Mouse (Mus musculus) ES-Bruce4 (cell line): ENCODE results near the gene Chd8. TPM values are rescaled to one million over a fixed set of nuclear protein-coding genes. Genes with fewer than 3 reads are reported as not detected.
A peak's percentile ranks its signal among the peaks of the same experiment; 100 is the strongest.

Source experiments
- H3K27ac ChIP-seq: 2 replicates; pipeline ENCODE4 v1.5.1; 2012; ENCODE audit warnings: low read length, inconsistent platforms; ENCODE audit not compliant: insufficient read depth
- H3K27me3 ChIP-seq: 2 replicates; pipeline ENCODE4 v1.6.1; 2012; ENCODE audit warnings: mild to moderate bottlenecking, low read length, inconsistent platforms; ENCODE audit not compliant: control insufficient read depth, poor library complexity, insufficient read depth, severe bottlenecking
- H3K36me3 ChIP-seq: 2 replicates; pipeline ENCODE4 v1.6.1; 2012; ENCODE audit warnings: inconsistent platforms, mild to moderate bottlenecking, low read length, moderate library complexity; ENCODE audit not compliant: control insufficient read depth, poor library complexity, insufficient read depth, severe bottlenecking
- H3K4me1 ChIP-seq: one replicate; pipeline ENCODE4 v1.8.1; 2011; ENCODE audit warnings: low read length; ENCODE audit not compliant: control insufficient read depth, insufficient read depth
- H3K4me3 ChIP-seq: 2 replicates; pipeline ENCODE4 v1.5.1; 2011; ENCODE audit warnings: low read depth, mild to moderate bottlenecking, low read length
- H3K9ac ChIP-seq: 2 replicates; pipeline ENCODE4 v1.6.1; 2012; ENCODE audit warnings: low read depth, mild to moderate bottlenecking, inconsistent platforms; ENCODE audit not compliant: poor library complexity, severe bottlenecking
- H3K9me3 ChIP-seq: replicated peaks from 2 replicates; pipeline ENCODE4 v1.6.1; 2012; ENCODE audit warnings: mild to moderate bottlenecking, low read length, inconsistent platforms; ENCODE audit not compliant: control insufficient read depth, poor library complexity, insufficient read depth, severe bottlenecking
- CTCF ChIP-seq: IDR thresholded peaks from one replicate; pipeline ENCODE4 v1.8.1; 2011; ENCODE audit warnings: low read depth, low read length
- EP300 ChIP-seq: IDR thresholded peaks from 2 replicates; pipeline ENCODE4 v1.6.1; 2011; ENCODE audit warnings: low read depth, low read length; ENCODE audit not compliant: insufficient read depth
- POLR2A ChIP-seq: IDR thresholded peaks from one replicate; pipeline ENCODE4 v1.8.1; 2011; ENCODE audit warnings: low read length; ENCODE audit not compliant: insufficient read depth
- polyA plus RNA-seq: library from polyadenylated mRNA; stranded (reverse); fragments of >200 nt; gene quantifications from 2 replicates; pipeline ENCODE4 v1.2.4, GENCODE M21; 2011; ENCODE audit warnings: low read depth; ENCODE audit not compliant: missing spikeins, insufficient read depth, insufficient read length

Gene Chd8
- polyA plus RNA-seq, 1 experiment, result 175 TPM

GRCm38 (mm10) chr14:52196230-52197155 is 61.1 kb downstream of the Chd8 start:
- no peaks in the 10 kb centered on the region for H3K9me3 ChIP-seq
- peak overlapping the region; percentile 93 for H3K27ac ChIP-seq
- peaks cover 2% of the 10 kb centered on the region for H3K4me1 ChIP-seq
- no peaks in the 10 kb centered on the region for H3K27me3 ChIP-seq
- H3K4me3 ChIP-seq, result peak overlapping the region; percentile 100
- TF ChIP-seq POLR2A, result no peak
- no peak for TF ChIP-seq EP300
- TF ChIP-seq CTCF, result no peak
- peaks cover 20% of the 10 kb centered on the region for H3K36me3 ChIP-seq
- H3K9ac ChIP-seq, result peak overlapping the region; percentile 99

- Histone ChIP-seq H3K4me3 (no peak overlapping the region), H3K9ac (peak overlapping the region; percentile 99), H3K4me1 (peaks cover 2% of the 10 kb centered on the region), H3K36me3 (peaks cover 17% of the 10 kb centered on the region), H3K9me3 (no peaks in the 10 kb centered on the region), H3K27ac (no peak overlapping the region), H3K27me3 (no peaks in the 10 kb centered on the region)
- TF ChIP-seq CTCF (peak; percentile 7), EP300 (no peak), POLR2A (no peak)
Observed at GRCm38 (mm10) chr14:52195691-52196090, 61.9 kb downstream of the Chd8 start.

- no peaks in the 10 kb centered on the region for H3K4me1 ChIP-seq
- TF ChIP-seq POLR2A, result no peak
- TF ChIP-seq CTCF, result peak; percentile 90
- no peak for TF ChIP-seq EP300
- H3K9me3 ChIP-seq, result no peaks in the 10 kb centered on the region
- no peak overlapping the region for H3K4me3 ChIP-seq
- peak overlapping the region; percentile 44; the same call in 1 of the 2 replicates for H3K27ac ChIP-seq
- peaks cover 28% of the 10 kb centered on the region for H3K36me3 ChIP-seq
- H3K9ac ChIP-seq, result no peak overlapping the region; the same call in 1 of the 2 replicates
- H3K27me3 ChIP-seq, result no peaks in the 10 kb centered on the region
Observed at GRCm38 (mm10) chr14:52190740-52191359, 66.7 kb downstream of the Chd8 start.

- H3K27ac ChIP-seq, result no peak overlapping the region
- peaks cover 31% of the 10 kb centered on the region for H3K36me3 ChIP-seq
- no peak overlapping the region for H3K4me3 ChIP-seq
Observed at GRCm38 (mm10) chr14:52189519-52189918, 68.1 kb downstream of the Chd8 start.

GRCm38 (mm10) chr14:52188788-52189187 is 68.8 kb downstream of the Chd8 start:
- no peaks in the 10 kb centered on the region for H3K4me1 ChIP-seq
- no peak overlapping the region for H3K4me3 ChIP-seq
- no peaks in the 10 kb centered on the region for H3K27me3 ChIP-seq
- H3K9ac ChIP-seq, result no peak overlapping the region
- TF ChIP-seq POLR2A (no peak), EP300 (no peak), CTCF (no peak)
- no peak overlapping the region for H3K27ac ChIP-seq
- H3K36me3 ChIP-seq, result peaks cover 34% of the 10 kb centered on the region
- H3K9me3 ChIP-seq, result no peaks in the 10 kb centered on the region

More at GRCm38 (mm10) chr14:52189519-52189918, 68.1 kb downstream of the Chd8 start:
- Histone ChIP-seq H3K9ac (no peak overlapping the region), H3K4me1 (no peaks in the 10 kb centered on the region), H3K27me3 (no peaks in the 10 kb centered on the region), H3K9me3 (no peaks in the 10 kb centered on the region)
- TF ChIP-seq CTCF (no peak), POLR2A (no peak), EP300 (no peak)
